Mouse (Mus musculus) embryonic fibroblast, embryonic 13.5 days (primary cell): ENCODE data around the gene Tfap2e. TPM values are rescaled to one million over a fixed set of nuclear protein-coding genes. Genes with fewer than 3 reads are reported as not detected.

Experiments
- H3K27ac ChIP-seq: 2 replicates; pipeline ENCODE4 v1.5.1; 2012; ENCODE audit warnings: low read length, control low read depth, inconsistent platforms; ENCODE audit not compliant: insufficient read depth
- H3K4me1 ChIP-seq: 2 replicates; pipeline ENCODE4 v1.6.1; 2011; ENCODE audit warnings: low read length; ENCODE audit not compliant: control insufficient read depth, insufficient read depth
- H3K4me3 ChIP-seq: 2 replicates; pipeline ENCODE4 v1.5.1; 2011; ENCODE audit warnings: mild to moderate bottlenecking, control low read depth, low read length; ENCODE audit not compliant: insufficient read depth
- CTCF ChIP-seq: IDR thresholded peaks from 2 replicates; pipeline ENCODE4 v1.5.1; 2011; ENCODE audit warnings: mild to moderate bottlenecking, control low read depth, low read length, moderate library complexity, borderline replicate concordance; ENCODE audit not compliant: insufficient read depth
- POLR2A ChIP-seq: IDR thresholded peaks from 2 replicates; pipeline ENCODE4 v1.6.1; 2011; ENCODE audit warnings: low read depth, mild to moderate bottlenecking, control low read depth, low read length, moderate library complexity
- polyA plus RNA-seq: library from polyadenylated mRNA; stranded (reverse); fragments of >200 nt; gene quantifications from 2 replicates; pipeline ENCODE4 v1.2.4, GENCODE M21; 2011; ENCODE audit warnings: low read depth; ENCODE audit not compliant: missing spikeins, insufficient read length

The Tfap2e gene
- polyA plus RNA-seq, 1 experiment = not detected

DNA sequence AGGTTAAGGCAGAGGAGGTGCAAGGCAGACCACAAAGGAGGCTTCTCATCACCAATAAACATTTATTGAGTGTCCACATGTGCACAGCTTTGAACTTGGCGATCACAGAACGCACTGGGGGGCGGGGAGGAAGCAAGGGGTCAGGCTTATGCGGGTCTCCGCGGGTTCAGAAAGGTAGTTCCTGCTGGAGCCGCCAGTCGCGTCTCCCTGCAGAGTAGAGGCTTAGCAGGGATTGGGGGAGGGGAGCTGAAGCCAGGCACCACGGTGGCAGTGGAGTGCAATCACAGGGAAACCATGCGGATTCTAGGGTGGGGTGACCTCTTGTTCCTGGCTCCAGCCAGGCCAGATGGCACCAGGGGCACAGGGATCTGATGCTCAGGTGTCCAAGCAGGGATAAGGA lies 7.7 kb upstream of the Tfap2e start:
- no peak overlapping the region for H3K27ac ChIP-seq
- TF ChIP-seq POLR2A (no peak), CTCF (no peak)
- no peak overlapping the region for H3K4me3 ChIP-seq
- no peaks in the 10 kb centered on the region for H3K4me1 ChIP-seq

DNA sequence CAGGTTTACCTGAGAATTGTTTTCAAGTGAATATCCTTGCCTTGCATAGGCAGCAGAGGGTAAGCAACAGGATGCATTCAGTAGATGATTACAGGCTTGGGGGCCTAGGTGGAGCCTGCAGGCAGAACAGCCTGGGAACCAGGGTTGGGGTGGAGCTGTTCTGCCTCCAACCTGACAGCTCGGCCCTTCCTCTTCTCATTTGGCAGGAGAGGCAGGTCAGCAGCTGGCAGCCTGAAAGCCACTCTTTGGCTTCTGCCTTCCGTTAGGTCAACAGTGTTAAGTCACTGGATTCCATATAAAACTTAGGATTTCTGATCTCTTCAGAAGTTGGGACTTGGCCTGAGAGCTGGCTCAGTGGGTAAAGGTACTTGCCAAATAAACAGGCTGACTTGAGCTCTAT lies 6.9 kb upstream of the Tfap2e start:
- H3K4me1 ChIP-seq = no peaks in the 10 kb centered on the region
- no peak overlapping the region for H3K27ac ChIP-seq
- no peak overlapping the region for H3K4me3 ChIP-seq
- TF ChIP-seq POLR2A = no peak
- TF ChIP-seq CTCF = no peak

DNA sequence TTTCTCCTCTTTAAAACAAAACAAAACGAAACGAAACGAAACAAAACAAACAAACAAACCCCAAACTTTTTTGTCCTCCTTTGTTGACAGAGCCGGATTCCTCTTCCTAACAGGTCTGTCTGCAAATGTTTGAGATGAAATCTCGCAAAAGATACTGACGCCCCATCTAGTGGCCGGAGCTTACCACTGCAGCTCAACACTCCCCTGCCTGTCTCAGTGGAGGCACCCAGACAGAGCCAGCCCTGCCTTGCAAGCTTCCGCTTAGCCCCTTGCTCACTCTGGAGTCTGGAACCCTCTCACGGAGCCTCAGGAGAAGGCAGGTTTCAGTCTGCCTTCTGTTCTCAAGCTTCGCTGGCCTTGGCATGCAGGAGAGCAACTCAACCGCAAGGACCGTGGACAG lies 5.4 kb upstream of the Tfap2e start:
- no peak overlapping the region for H3K4me3 ChIP-seq
- H3K27ac ChIP-seq = no peak overlapping the region
- no peak for TF ChIP-seq POLR2A
- TF ChIP-seq CTCF = peak; percentile 61
- H3K4me1 ChIP-seq = no peaks in the 10 kb centered on the region

DNA sequence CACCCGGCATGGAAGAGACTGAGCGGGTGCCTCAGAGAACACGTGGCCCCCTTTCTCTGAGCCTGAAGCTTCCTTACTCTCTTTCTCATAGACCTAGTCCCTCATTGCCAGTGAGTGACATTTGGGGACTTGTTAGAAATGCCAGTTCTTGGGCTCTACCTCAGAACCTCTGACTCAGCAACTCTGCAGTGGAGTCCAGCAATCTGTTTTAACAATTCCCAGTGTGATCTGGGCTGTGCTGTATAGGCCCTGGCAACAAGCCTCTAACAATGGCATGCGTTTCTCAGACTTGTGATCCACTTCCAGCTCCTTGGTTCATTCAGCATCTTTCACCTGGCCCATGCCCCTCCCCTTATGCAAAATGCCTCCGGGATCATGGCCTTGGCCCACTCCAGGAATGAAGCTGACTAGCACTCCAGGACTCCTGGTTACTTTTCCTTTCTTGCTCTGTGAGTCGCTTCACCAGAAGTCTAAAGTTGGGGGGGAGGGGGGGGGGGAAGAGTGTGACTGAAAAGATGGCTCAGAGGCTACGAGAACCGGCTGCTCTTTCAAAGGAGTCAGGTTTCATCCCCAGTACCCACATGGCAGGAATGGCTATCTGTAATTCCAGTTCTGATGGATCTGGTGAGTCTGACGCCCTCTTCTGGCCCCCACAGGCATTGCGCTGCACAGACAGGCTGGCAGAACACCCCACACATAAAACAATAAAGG lies 4.1 kb upstream of the Tfap2e start:
- H3K27ac ChIP-seq = no peak overlapping the region
- TF ChIP-seq CTCF = no peak
- TF ChIP-seq POLR2A = no peak
- H3K4me1 ChIP-seq = no peaks in the 10 kb centered on the region
- H3K4me3 ChIP-seq = no peak overlapping the region

DNA sequence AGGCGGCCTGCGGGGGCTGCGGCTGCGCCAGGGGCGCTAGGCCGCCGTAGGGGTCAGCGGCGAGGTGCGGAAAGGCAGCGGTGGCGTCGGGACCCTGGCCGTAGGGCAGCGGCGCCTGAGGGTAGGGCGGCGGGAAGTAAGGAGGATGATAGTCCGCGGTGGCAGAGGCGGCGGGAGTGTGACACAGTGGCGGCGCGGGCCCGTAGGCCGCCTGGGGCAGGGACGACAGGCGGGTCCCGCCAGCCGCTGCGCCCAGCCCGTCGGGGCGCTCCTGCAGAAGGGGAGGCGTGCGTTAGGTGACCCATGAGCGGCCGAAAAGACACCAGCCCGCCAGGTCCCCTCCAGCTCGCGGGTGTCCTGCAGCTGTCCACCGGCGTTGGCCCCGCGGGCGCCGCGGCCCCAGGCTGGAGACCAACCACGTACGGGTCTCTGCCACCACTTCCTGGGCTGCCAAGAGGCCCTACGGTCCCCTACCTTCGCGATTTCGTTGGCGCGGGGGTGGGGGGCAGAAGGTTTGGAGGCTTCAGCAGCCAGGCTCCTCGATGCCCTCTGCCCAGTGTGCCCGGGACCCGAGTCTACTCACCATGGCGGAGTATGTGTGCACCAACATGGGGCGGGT lies 549 bp downstream of the Tfap2e start:
- no peak overlapping the region for H3K4me3 ChIP-seq
- no peak overlapping the region for H3K27ac ChIP-seq
- TF ChIP-seq CTCF (no peak), POLR2A (no peak)
- 0 out of 2 replicates have a peak, but pooled peaks cover 2% of the 10 kb centered on the region for H3K4me1 ChIP-seq

DNA sequence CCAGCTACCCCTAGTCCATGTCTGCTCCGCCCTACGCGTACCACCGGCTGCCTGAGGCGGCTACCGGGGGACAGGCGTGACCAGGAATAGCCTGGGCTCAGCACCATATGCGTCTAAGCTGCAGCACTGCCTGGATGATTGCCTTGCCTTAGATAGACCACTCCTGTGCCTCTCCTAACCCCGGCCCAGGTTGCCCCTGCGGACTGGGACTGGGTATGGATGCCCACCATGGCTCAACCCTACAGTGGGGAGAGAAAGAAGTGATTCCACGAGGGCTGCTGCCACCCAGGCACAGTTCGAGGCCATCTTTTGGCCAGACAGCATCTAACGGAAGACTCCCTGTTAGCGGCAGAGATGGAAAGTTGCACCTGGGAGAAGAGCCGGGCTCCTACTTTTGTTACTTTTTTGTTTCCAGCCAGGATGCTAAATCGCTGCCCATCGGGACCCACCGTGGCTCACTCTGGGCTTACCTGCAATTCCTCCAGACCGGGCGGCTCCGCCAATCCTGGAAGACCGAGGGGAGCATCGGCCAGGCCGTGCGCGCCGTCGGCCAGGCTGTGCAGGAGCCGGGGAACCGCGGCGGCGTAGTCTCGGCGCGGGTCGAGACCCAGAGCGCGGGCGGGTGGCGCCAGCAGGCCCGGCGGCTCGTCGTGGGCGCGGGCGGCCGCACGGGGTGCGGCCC lies 1.2 kb downstream of the Tfap2e start:
- Histone ChIP-seq H3K27ac (no peak overlapping the region), H3K4me3 (no peak overlapping the region), H3K4me1 (0 out of 2 replicates have a peak, but pooled peaks cover 2% of the 10 kb centered on the region)
- TF ChIP-seq POLR2A (no peak), CTCF (no peak)

DNA sequence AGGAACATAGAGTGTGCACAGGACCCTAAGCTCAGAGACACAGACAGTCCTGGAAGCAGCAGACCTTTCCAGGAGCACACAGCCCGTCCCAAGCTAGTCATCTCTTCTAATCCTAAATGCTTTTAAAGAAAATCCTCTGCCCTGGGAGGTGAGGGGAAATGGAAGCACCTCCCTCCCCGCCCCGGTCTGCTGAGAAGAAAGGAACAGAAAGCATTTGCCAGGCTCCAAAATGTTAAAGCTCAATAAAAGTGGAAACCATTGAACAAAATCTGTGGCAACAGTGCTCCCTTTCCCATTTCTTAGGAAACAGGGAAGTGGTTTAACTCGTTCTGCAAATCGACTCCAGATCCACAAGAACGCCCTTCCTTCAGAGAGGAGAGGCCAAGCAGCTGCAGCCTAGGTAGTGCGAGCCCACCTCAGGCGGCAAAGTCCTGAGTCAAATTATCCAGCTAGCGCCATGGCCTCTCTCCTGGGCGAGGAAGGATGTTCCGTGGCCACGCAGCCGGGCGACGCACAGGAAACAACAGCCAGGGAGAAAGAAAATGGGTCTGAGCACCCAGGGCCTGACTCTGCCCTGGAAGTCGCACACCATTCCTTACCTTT lies 1.9 kb downstream of the Tfap2e start:
- no peak overlapping the region for H3K27ac ChIP-seq
- TF ChIP-seq POLR2A (no peak), CTCF (no peak)
- H3K4me1 ChIP-seq = 0 out of 2 replicates have a peak, but pooled peaks cover 2% of the 10 kb centered on the region
- no peak overlapping the region for H3K4me3 ChIP-seq

DNA sequence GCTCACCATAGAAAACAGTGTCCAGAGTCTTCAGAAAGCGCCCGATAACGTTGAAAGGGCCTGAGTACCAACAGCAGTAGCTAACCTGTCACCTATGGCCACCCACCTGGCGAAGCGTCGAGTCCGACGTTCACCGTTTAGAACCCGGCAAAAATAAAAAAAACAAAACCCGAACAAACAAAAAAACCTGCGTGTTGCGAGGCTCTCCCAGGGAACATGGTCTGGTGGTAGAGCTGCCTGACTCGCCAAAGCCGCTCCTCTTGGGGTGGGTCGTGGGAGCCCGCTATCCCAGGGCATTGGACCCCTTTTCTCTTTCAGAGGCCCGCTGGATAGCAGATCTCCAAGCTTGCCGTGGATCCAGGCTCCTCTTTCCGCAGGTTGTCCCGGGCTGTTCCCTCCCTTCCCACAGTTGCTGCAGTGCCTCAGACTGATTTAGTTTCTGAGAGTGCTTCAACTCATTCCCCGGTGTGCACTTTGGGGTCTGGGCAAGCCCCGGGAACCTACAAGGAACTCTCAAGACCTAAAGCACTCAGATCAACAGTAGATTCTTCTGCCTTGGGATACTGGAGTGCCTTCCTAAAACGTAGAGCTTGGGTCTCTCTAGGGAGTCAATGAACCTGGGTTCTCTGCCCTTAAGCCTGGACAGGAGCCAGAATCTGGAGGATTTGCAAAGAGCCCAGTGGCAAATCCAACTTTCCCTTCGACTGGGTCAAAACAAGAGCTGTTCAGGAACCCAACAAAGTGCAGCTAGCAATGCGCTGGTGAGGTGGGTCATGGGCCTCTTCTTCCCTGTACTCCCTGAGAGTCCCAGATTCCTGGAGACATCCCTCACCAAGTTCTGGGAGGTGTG lies 3.3 kb downstream of the Tfap2e start:
- H3K27ac ChIP-seq = no peak overlapping the region
- no peak for TF ChIP-seq CTCF
- TF ChIP-seq POLR2A = no peak
- H3K4me1 ChIP-seq = 0 out of 2 replicates have a peak, but pooled peaks cover 2% of the 10 kb centered on the region
- H3K4me3 ChIP-seq = no peak overlapping the region

DNA sequence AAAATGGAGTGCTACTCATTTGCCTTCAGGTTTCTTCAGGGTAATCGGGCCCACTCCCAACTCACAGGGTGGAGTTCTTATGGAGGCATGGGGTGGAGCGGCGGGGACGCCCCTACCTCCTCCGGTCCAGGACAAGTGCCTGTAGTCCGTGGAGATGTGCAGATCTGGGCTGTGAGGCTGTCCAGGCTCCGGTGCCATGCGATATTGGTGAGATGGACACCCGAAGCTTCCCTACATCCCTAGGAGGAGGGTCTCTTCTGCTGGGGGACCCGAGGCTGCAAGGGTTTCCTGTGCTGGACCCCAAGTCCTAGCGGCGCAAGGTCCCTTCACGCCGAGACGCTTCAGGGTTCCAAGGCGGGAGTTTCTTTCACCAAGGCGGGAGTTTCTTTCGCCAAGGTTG lies 3.9 kb downstream of the Tfap2e start:
- Histone ChIP-seq H3K27ac (no peak overlapping the region), H3K4me3 (no peak overlapping the region), H3K4me1 (0 out of 2 replicates have a peak, but pooled peaks cover 2% of the 10 kb centered on the region)
- TF ChIP-seq CTCF (no peak), POLR2A (no peak)

DNA sequence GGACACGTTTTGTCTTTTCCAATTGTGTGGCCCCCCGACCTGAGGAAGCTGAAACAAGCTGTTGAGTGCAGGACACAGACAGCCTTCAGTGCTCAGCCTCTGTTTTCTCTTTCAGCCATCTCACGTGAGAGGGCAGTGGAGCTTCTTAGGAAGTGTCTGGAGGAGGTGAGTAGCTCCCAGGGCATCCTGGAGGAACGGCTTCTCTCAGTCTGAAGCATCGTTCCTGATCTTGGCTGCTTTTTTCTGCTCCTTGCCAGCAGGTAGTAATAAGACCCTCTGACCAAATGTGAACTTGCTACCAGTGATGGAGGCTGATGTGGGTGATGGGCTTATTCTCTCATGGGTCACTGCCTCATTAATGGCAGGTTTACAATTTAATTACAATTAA lies 28.6 kb downstream of the Tfap2e start:
- Histone ChIP-seq H3K27ac (no peak overlapping the region), H3K4me1 (no peaks in the 10 kb centered on the region), H3K4me3 (no peak overlapping the region)
- TF ChIP-seq POLR2A (no peak), CTCF (no peak)
